Mouse (Mus musculus) frontal cortex, adult (tissue): ENCODE results near the gene Ddx21.

Experiments
- ATAC-seq: cut with Nextera tagmentation; 2 replicates; pipeline ENCODE4 v1.9.2; 2017; ENCODE audit warnings: mild to moderate bottlenecking, moderate library complexity, mixed read lengths; ENCODE audit not compliant: low TSS enrichment

Gene Ddx21

GRCm38 (mm10) chr10:62570126-62570871, 31.8 kb downstream of the Ddx21 start:
- no peak for ATAC-seq

DNA sequence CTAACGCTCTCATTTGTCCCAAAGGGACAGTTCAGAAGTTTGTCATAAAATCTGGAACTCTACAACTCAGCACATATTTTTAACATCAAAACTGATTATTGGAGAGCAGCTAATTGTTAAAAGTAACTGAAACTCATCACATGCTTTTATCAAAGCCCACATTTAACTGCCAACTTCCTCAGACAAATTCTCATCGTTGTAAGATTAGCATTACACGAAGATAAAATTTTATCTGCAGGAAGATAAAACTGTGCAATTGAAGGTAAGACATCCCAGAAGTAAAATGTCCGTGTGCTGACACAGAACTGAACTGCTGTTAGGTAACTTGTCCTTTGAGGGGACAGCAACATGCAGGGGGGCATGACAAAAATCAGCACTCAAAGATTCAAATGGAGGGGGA, 33.2 kb downstream of the Ddx21 start:
- no peak for ATAC-seq

DNA sequence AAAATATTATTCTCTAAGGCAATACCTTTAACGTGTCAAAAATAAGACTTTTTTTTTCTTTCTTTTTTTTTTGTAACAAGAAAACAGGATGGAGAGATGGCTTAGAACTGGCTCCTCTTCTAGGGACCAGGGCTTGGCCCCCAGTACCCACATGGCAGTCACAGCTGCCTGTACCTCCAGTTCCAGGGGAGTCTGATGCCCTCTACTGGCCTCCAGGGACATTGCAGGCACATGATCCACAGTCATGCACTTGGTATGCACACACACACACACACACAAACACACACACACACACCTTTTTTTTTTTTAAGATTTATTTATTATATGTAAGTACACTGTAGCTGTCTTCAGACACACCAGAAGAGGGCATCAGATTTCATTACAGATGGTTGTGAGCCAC, 44.3 kb downstream of the Ddx21 start:
- no peak for ATAC-seq

DNA sequence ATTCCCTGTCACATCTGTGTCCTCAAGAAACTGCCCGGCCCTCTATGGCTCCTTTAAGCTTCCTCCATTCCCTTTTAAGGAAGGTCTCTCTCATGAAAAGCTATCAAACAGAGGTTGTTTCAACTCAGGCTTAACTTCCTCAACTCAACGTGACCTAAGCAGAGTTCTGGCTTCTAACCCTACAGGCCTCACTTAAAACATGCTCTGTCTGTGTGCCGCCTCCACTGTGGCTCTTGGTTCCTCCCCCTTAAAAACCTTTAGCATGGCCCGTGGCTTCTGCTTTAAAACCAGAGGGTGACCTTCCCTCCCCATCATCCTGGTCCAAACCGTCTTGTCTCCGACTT, 45.6 kb downstream of the Ddx21 start:
- no peak for ATAC-seq

GRCm38 (mm10) chr10:62555705-62556557, 46.1 kb downstream of the Ddx21 start:
- ATAC-seq = peak; percentile 45; the same call in 1 of the 2 replicates

- ATAC-seq = no peak
Observed at GRCm38 (mm10) chr10:62553611-62554091, 48.4 kb downstream of the Ddx21 start.

DNA sequence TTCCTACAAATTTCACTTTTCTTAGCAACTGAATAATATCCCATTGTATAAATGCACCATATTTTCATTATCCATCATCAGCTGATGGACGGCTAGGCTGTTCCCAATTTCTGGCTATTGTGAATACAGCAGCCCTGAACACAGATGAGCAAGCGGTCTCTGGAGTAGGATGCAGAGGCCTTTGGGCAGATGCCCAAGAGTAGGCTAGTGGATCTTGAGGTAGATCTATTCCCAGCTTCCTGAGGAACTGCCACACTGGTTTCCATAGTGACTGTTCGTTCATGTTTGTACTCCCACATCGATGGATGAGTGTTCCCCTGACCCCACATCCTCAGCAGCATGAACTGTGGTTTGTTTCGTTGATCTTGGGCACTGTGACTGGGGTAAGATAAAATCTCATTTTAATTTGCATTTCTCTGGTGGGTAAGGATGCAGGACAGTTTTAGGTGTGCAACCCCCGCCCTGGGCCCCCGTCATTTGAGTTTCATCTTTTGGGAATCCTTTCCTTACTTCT, 51.2 kb downstream of the Ddx21 start:
- ATAC-seq = peak; percentile 83

DNA sequence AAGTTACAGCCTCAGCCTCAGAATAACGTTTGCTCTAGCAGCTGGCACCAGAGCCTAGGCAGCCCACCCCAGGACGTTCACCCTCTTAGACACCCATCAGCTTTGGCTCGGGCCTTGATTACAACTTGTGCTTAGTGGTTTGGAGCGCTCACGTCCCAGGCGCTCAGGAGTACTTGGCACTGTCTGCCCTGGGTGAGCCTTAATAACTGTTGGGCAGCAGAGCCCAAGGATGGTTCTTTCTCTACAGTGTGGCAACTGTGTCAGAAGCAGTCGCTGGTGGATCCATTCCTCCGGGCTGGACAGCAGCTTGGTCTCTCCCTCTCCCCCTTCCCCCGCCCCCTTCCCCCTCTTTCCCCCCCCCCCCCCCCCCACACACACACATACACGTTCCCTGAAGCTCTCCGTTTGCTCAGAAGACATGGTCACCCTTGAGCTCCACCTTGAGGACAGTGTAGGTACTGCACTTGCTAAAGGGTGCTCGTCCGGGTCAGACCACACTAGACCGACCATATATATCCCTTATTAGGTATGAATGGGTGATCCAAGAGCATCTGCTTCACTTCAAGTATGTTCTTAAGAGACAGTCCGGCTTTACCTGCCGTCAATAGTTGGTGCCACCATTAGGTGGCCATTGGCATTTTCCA, 52.4 kb downstream of the Ddx21 start:
- peak; percentile 64 for ATAC-seq

DNA sequence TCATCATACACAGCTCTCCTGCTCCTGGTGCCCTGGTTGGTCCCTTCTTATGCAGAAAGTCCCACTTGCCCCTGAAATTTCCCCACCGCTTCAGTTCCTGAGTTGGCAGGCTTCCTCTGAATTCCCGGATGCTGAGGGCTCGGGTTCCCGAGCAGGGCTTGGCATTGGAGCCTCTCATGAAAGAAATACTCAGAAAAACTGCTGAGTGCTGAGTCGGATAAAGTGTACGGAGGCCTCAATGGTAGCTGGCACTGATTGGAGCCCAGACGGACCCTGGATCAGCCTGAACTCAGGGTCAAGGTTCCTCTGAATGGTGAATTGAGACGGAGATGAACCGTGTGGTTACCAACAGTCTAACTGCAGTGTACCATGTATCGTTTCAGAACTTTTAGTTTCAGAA, 55.6 kb downstream of the Ddx21 start:
- ATAC-seq = no peak

- ATAC-seq = no peak
Observed at GRCm38 (mm10) chr10:62545759-62546158, 56.3 kb downstream of the Ddx21 start.

- ATAC-seq = no peak
Observed at GRCm38 (mm10) chr10:62544316-62544715, 57.8 kb downstream of the Ddx21 start.

DNA sequence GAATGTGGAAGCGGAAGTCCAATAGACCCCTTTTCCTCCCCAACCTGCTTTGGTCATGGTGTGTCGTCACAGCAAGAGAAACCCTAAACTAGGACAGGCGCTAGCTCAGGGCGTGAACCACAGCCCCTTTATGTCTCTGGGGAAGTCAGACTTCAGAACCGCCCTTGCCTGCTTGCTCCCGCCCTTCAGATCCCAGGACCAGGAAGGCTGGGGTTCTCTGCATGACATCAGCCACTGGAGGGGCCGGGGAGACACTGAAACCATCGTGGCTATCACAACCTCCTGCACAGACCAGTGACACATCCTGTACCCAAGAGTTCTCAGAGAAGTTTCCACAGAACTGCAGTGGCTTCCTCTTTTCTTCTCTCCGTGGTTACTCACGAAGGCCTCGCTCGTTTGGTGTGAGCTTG, 58.7 kb downstream of the Ddx21 start:
- peak; percentile 31; the same call in 1 of the 2 replicates for ATAC-seq

GRCm38 (mm10) chr10:62542928-62543327, 59.2 kb downstream of the Ddx21 start:
- no peak for ATAC-seq

DNA sequence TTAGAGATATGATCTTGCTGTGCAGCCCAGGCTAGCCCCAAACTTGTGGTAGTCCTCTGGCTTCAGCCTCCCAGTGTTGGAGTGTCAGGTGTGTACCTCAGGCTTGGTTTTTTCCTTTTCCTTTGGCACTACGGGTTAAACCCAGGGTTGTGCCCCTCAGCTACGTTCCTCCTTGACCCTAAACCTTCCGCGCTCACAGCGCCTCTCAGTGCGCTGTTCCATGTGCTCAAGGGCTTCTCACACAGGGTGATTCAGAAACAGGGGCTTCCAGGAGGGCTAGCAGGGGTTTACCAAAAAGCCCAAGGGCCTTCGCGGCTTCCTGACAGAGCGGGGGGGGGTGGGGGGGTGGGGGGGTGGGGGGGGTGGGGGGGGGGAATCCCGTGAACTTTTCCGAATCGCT, 59.6 kb downstream of the Ddx21 start:
- ATAC-seq = no peak

DNA sequence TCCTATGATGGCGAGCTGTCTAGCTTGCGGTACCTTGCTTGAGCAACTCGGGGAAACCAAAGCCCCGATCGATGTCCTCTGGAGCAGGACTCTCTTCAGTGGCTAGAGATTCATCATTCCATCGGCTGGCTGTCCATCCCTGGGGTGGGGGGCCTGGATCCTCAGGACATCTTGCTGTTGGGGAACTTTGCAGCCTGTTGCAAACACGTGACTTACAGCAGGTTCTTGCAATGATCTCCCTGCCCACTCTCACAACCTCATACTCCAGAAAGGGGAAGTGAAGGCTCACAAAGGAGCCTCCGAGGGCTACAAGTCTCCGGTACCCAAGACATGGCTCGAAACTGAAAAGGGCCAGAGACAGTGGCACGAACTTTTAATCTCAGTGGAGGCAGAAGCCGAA, 60.6 kb downstream of the Ddx21 start:
- ATAC-seq = no peak

DNA sequence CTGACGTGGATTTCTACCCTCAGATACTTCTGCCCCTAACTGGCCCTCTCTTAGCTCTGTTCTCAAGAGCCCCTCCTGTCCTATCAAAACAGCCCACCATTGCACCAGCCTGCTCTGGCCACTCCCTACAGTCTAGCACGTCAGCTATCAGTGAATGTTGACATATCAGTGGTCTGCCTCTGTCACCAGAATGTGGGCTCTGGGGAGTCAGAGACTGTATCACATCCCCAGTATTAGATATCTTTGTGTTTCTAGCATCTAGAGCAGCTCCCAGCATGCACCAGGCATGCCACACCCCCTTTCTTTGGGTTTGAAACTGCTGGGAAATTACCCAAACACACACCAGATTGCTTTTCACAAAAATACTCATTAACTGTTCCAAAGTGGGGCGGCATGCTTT, 61.3 kb downstream of the Ddx21 start:
- ATAC-seq = no peak

DNA sequence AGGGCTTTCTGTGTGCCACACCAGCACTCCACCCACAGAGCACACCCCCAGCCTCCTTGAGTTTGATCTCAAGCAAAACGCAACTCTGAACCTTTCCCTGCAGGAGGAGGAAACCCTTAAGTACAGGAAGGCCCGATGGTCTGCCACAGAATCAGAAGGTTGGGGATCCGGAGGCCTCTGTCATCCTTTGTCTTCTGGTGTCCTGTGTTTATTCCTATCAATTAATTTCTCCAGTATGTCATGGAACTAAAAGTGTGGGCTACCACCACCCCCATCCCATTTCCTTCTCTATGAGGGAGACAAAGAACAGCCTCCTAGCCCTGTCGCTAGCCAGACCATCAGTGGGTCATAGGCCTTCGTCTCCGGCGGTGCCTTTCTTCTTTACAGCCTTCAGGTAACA, 67.6 kb downstream of the Ddx21 start:
- no peak for ATAC-seq

DNA sequence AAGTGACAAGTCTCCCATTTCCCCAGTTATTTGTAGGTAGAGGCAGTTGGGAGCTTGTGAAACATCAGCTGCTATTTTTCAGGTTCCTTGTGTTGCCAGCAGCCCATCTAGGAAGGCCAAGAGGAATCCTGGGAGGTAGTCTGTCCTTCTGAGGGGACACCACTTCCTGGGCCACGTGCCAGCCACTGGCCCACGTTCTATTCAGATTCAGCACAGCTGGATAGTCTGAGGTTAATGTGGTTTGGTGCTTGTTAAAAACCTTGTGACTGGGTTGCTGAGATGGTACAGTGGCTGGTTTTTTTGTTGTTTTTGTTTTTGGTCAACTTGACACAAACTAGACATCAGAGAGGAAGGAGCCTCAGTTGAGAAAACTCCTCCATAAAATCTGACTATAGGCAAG, 69.2 kb downstream of the Ddx21 start:
- no peak for ATAC-seq
